Mouse (Mus musculus) intestine, postnatal 0 days (tissue): ENCODE measurements around the gene Myo9b. TPM values are rescaled to one million over a fixed set of nuclear protein-coding genes. Genes with fewer than 3 reads are reported as not detected.
A peak's percentile ranks its signal among the peaks of the same experiment; 100 is the strongest.

Experiments used
- ATAC-seq: fragments of 200-750 bp; cut with Nextera tagmentation; 2 replicates; pipeline ENCODE4 v1.8.0; 2017; ENCODE audit warnings: mild to moderate bottlenecking, moderate TSS enrichment, moderate library complexity
- H3K27ac ChIP-seq: fragments of 300-500 bp; sonication (generic); 2 replicates; pipeline ENCODE4 v1.5.1; 2014; ENCODE audit warnings: mild to moderate bottlenecking, low read depth, low read length, moderate library complexity
- H3K27me3 ChIP-seq: fragments of 300-500 bp; sonication (generic); replicated peaks from 2 replicates; pipeline ENCODE4 v1.6.1; 2014; ENCODE audit warnings: low read length, mixed read lengths; ENCODE audit not compliant: control insufficient read depth, insufficient read depth
- H3K36me3 ChIP-seq: fragments of 300-500 bp; sonication (generic); 2 replicates; pipeline ENCODE4 v1.6.1; 2014; ENCODE audit warnings: mild to moderate bottlenecking, moderate library complexity; ENCODE audit not compliant: control insufficient read depth, insufficient read depth
- H3K4me1 ChIP-seq: fragments of 300-500 bp; sonication (generic); replicated peaks from 2 replicates; pipeline ENCODE4 v1.6.1; 2014; ENCODE audit warnings: antibody characterized with exemption, low read length, mixed read lengths; ENCODE audit not compliant: control insufficient read depth, insufficient read depth
- H3K4me2 ChIP-seq: fragments of 300-500 bp; sonication (generic); replicated peaks from 2 replicates; pipeline ENCODE4 v1.6.1; 2014; ENCODE audit warnings: low read depth, mild to moderate bottlenecking, moderate library complexity
- H3K4me3 ChIP-seq: fragments of 300-500 bp; sonication (generic); 2 replicates; pipeline ENCODE4 v1.5.1; 2014; ENCODE audit warnings: low read depth, low read length
- H3K9ac ChIP-seq: fragments of 300-500 bp; sonication (generic); 2 replicates; pipeline ENCODE4 v1.6.1; 2014; ENCODE audit warnings: mild to moderate bottlenecking, low read depth, low read length
- H3K9me3 ChIP-seq: fragments of 300-500 bp; sonication (generic); 2 replicates; pipeline ENCODE4 v1.6.1; 2016; ENCODE audit warnings: mixed run types; ENCODE audit not compliant: control insufficient read depth
- CTCF ChIP-seq: sonication (generic); IDR thresholded peaks from 2 replicates; pipeline ENCODE4 v1.5.1; 2016; ENCODE audit warnings: low read depth, mild to moderate bottlenecking, control low read depth, antibody characterized with exemption, moderate library complexity
- WGBS: fragments of 180-500 bp; shearing (Covaris S2); extraction: QIAGEN DNeasy Blood & Tissue Kit; methylation state at CpG from one replicate; pipeline ENCODE4 v1.1.7; 2014; 5-methylcytosine and 5-hydroxymethylcytosine counted together
- polyA plus RNA-seq: library from polyadenylated mRNA; unstranded; fragments of >200 nt; fragmentation: Nextera tagmentation; extraction: Ambion mirVana; gene quantifications from 2 replicates; pipeline ENCODE4 v1.2.1, GENCODE M21; 2015

The Myo9b gene
- polyA plus RNA-seq, 1 experiment from 2014 or later, result 6.5 TPM

DNA sequence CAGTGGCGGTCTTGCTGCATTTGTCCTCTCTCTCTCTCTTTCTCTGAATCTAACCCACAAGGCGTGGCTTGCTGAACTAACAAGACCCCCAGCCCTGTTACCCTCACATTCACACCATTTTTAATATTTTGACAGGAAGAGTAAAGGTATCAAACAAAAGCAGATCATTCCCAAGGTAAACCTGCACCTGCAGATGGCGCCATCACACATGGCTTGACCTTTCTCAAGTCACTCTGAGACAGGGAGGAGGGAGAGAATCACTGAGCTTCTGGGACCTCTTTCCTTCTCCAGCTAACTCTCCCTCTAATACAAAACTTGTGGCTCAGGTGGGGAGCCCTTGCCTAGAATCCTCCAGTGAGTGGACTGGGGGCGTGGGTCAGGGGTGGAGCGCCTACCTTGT is 68.1 kb downstream of the Myo9b start:
- no peak overlapping the region for H3K27ac ChIP-seq
- H3K36me3 ChIP-seq, result peaks cover 55% of the 10 kb centered on the region
- H3K9me3 ChIP-seq, result no peaks in the 10 kb centered on the region
- WGBS, result 83% methylated on average over 5 of the region's 5 CpGs
- no peaks in the 10 kb centered on the region for H3K4me1 ChIP-seq
- no peak overlapping the region for H3K4me3 ChIP-seq
- TF ChIP-seq CTCF, result peak; percentile 73
- ATAC-seq, result no peak
- no peak overlapping the region for H3K4me2 ChIP-seq
- no peak overlapping the region for H3K9ac ChIP-seq
- no peaks in the 10 kb centered on the region for H3K27me3 ChIP-seq

GRCm38 (mm10) chr8:71346581-71346980 is 74.1 kb downstream of the Myo9b start:
- no peak overlapping the region for H3K9ac ChIP-seq
- H3K4me1 ChIP-seq, result no peaks in the 10 kb centered on the region
- H3K27me3 ChIP-seq, result no peaks in the 10 kb centered on the region
- WGBS, result 57% methylated on average over 1 of the region's 1 CpGs
- no peaks in the 10 kb centered on the region for H3K9me3 ChIP-seq
- no peak for ATAC-seq
- H3K4me2 ChIP-seq, result no peak overlapping the region
- no peak overlapping the region for H3K4me3 ChIP-seq
- no peak for TF ChIP-seq CTCF
- no peak overlapping the region for H3K27ac ChIP-seq
- peaks cover 87% of the 10 kb centered on the region for H3K36me3 ChIP-seq

DNA sequence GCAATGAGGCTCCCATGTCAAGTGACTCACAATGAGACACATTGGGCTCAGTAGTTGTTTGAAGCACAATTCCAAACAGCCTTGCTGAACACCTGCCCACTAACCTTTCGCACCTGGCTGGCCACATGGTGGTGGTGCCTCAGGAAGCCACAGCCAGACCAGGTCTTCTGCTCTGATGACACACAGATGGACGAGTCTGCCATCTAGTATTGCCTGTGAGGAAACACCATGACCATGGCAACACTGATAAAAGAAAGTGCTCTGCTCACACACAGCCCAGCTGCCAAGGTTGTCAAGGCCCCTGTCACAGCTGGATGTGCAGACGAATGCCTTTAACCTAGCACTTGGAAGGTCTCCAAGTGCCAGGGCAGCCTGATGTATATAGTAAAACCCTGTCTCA is 78.6 kb downstream of the Myo9b start:
- ATAC-seq, result no peak
- Histone ChIP-seq H3K4me3 (no peak overlapping the region), H3K9me3 (no peaks in the 10 kb centered on the region), H3K4me1 (no peaks in the 10 kb centered on the region), H3K4me2 (no peak overlapping the region), H3K36me3 (peaks cover 93% of the 10 kb centered on the region), H3K27me3 (no peaks in the 10 kb centered on the region), H3K9ac (no peak overlapping the region), H3K27ac (no peak overlapping the region)
- no peak for TF ChIP-seq CTCF
- 57% methylated on average over 3 of the region's 3 CpGs for WGBS

DNA sequence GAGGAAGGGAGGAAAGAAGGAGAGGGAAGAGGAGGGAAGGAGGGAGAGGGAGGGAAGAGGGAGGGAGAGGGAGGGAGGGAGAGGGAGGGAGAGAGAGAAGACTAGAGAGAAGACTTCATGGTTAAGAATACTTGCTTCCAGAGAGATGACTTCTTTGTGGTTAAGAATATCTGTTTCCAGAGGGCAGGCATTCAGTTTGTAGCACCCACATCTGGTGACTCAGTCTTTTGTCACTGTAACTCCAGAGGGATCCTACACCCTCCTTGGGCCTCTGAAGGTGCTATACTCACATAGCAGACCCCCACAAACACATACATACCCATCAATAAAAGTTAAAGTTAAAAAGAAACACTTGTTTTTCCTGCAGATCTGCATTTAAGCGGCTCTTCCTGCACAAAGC is 79.0 kb downstream of the Myo9b start:
- 100% methylated on average over 1 of the region's 1 CpGs for WGBS
- Histone ChIP-seq H3K4me1 (no peaks in the 10 kb centered on the region), H3K9me3 (no peaks in the 10 kb centered on the region), H3K4me2 (no peak overlapping the region), H3K27me3 (no peaks in the 10 kb centered on the region), H3K9ac (no peak overlapping the region), H3K27ac (no peak overlapping the region), H3K36me3 (peaks cover 93% of the 10 kb centered on the region), H3K4me3 (no peak overlapping the region)
- ATAC-seq, result no peak
- no peak for TF ChIP-seq CTCF

- WGBS, result 78% methylated on average over 3 of the region's 3 CpGs
- no peaks in the 10 kb centered on the region for H3K4me1 ChIP-seq
- H3K27ac ChIP-seq, result no peak overlapping the region
- H3K36me3 ChIP-seq, result peaks cover 74% of the 10 kb centered on the region
- no peak overlapping the region for H3K9ac ChIP-seq
- H3K4me3 ChIP-seq, result no peak overlapping the region
- H3K27me3 ChIP-seq, result no peaks in the 10 kb centered on the region
- no peaks in the 10 kb centered on the region for H3K9me3 ChIP-seq
- ATAC-seq, result no peak
- H3K4me2 ChIP-seq, result no peak overlapping the region
- TF ChIP-seq CTCF, result peak; percentile 27
These were observed 85.5 kb downstream of the Myo9b start for GRCm38 (mm10) chr8:71358026-71358425.

DNA sequence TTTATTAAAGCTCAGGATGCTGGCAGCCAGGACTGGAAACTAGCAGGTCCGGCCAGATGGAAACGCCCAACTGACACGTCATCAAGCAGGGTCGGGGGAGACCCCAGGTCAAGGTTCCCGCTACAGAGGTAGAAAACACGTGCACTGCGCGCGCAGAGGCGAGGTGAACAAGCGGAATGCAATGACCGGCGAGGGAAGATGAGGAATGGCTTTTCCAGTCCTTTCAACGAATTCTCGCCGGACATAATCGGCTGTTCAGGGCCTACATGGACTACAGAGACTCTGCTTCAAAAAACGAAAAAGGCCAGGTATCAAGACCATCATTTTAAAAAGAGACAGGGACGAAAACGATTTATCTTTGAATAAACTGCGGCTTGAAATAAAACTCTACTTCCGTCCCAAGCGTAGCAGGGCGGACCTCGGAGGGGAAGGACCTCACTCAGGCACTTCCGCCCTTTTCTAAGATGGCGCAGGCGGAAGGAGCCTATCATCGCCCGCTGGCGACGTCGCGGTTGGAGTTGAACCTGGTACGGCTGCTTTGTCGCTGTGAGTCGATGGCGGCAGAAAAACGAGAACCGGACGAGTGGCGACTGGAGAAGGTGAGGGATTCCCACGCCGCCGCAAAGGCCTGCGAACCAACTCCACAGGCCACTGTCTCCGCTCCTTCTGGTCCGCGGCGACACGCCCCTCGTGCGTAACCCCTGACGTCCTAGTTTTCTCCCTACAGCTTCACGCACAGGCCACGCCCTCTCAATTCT is 94.4 kb downstream of the Myo9b start, which contains the start of gene Use1:
Gene Use1 (plus strand): TSS at position 78 of the 758 bp plus-strand sequence.
- Histone ChIP-seq H3K27ac (peak within 1 kb of the TSS; percentile 77), H3K4me2 (peak within 1 kb of the TSS; percentile 92), H3K9me3 (no peaks in the 10 kb centered on the region), H3K9ac (peak within 1 kb of the TSS; percentile 41), H3K4me1 (no peaks in the 10 kb centered on the region), H3K36me3 (peaks cover 11% of the 10 kb centered on the region; the same call in 1 of the 2 replicates), H3K27me3 (no peaks in the 10 kb centered on the region), H3K4me3 (peak within 1 kb of the TSS; percentile 53)
- ATAC-seq, result peak; percentile 63
- under 1% methylated on average over 56 of the region's 56 CpGs for WGBS
- 0 out of 2 replicates have a peak, but pooled peaks have one; percentile 1 for TF ChIP-seq CTCF
